Mouse (Mus musculus) embryonic fibroblast, embryonic 13.5 days (primary cell): ENCODE measurements at regions not wholly inside any gene's neighbourhood (a gene's known extent, or its start where the extent isn't known, plus 50 kb on each side); places are given as distances from the start of the nearest gene placed in this dataset.

Experiments
- CTCF ChIP-seq: IDR thresholded peaks from 2 replicates; pipeline ENCODE4 v1.5.1; 2011; ENCODE audit warnings: mild to moderate bottlenecking, control low read depth, low read length, moderate library complexity, borderline replicate concordance; ENCODE audit not compliant: insufficient read depth
- POLR2A ChIP-seq: IDR thresholded peaks from 2 replicates; pipeline ENCODE4 v1.6.1; 2011; ENCODE audit warnings: low read depth, mild to moderate bottlenecking, control low read depth, low read length, moderate library complexity

DNA sequence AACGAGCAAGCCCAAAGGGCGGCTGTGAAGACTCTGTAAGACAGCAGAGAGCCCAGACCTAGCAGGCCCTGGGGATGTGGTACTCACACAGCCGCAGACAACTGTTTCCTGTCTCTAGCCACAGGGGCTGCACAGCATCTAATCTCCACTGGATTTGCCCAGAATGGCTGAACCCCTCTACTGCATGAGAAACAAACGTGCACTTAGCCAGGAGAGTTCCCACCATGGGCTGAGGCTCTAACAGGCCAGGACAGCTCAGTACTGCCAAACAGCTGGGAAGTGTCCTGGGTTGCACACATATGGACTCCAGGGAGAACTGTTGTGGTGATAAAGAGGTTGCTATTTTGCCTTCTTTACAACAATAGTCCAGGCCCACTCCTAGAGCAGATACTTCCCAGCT is 204.1 kb upstream of the Daam1 start:
- TF ChIP-seq CTCF: no peak
- TF ChIP-seq POLR2A: no peak
